Mouse (Mus musculus) granulocyte monocyte progenitor cell, adult 5-6 weeks (primary cell): ENCODE results near the gene Cpb2. TPM values are rescaled to one million over a fixed set of nuclear protein-coding genes. Genes with fewer than 3 reads are reported as not detected.
A peak's percentile ranks its signal among the peaks of the same experiment; 100 is the strongest.

Experiments used
- ATAC-seq: replicated peaks from 2 replicates; pipeline ENCODE4 v1.8.0; 2016; ENCODE audit warnings: mild to moderate bottlenecking, moderate TSS enrichment, inconsistent platforms; ENCODE audit not compliant: poor library complexity, severe bottlenecking
- total RNA-seq, 2 experiments: library from RNA; stranded (forward) in 1 of 2; stranded (reverse) in 1 of 2; fragments of 200-712, 200-1000 nt in 1 of 2; fragments of >200 nt in 1 of 2; fragmentation: Nextera tagmentation in 1 of 2; gene quantifications; 2 replicates each; pipeline ENCODE4 v1.2.3; 2014 to 2017

The Cpb2 gene
- total RNA-seq, 2 experiments from 2014 or later: not detected

DNA sequence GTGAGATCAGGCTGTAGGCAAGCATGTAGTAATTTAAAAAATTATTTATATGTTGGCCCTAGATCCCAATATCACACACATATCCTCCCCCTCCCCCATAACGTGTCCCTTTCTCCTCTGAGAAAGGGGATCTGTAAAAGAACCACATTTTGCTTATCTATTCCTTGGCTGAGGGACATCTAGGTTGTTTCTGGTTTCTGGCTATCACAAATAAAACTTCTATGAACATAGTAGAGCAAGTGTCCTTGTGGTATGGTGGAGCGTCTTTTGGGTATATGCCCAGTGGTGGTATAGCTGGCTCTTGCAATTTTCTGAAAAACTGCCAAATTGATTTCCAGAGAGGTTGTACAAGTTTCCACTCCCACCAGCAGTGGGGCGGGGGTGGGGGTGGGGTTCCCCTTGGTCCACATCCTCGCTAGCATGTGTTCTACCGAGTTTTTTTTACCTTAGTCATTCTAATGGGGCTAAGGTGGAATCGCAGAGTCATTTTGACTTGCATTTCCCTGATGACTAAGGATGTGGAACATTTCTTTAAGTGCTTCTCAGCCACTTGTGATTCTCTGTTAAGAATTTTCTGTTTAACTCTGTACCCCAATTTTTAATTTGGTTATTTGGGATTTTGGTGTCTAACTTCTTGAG lies 3.9 kb upstream of the Cpb2 start:
- peak; percentile 53 for ATAC-seq

- no peak for ATAC-seq
Measured at GRCm38 (mm10) chr14:75246024-75247000, 4.2 kb downstream of the Cpb2 start.

DNA sequence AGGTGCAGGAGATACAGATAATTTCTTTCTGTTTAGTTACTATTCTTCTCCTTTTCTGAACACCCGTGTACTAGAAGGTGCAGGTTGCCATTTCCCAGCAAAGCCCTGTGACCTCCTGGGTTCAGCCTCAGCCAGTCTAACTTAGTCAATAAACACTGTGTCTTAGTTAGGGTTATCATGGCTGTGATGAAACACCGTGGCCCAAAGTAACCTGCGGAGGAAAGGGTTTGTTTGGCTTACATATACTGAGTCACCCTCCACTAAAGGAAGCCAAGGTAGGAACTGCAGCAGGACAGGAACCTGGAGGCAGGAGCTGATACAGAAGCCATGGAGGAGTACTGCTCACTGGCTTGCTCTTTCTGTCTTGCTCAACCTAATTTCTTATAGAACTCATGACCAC lies 8.3 kb downstream of the Cpb2 start:
- no peak for ATAC-seq

GRCm38 (mm10) chr14:75256521-75256920 lies 14.4 kb downstream of the Cpb2 start:
- peak; percentile 77 for ATAC-seq

GRCm38 (mm10) chr14:75269531-75269930 lies 27.4 kb downstream of the Cpb2 start:
- ATAC-seq: no peak

GRCm38 (mm10) chr14:75279716-75280115 lies 37.6 kb downstream of the Cpb2 start:
- no peak for ATAC-seq

DNA sequence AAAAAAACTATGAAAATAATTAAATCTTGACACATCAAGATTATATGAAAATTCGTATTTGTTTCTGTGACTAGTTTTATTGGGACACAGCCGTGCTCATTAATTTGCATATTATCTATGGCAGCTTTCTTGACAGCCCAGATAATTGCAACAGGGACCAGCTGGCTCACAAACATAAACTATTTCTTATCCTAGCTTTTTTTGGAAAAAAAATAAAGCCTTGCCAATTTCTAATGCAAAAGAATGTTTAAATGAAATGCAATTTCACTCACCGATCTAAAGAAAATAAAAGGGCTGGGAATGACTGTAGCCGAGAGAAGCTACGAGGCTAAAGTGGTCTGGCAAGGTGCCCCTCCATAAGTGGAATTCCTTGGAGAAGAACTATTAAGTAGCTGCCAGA lies 38.3 kb downstream of the Cpb2 start:
- ATAC-seq: no peak

DNA sequence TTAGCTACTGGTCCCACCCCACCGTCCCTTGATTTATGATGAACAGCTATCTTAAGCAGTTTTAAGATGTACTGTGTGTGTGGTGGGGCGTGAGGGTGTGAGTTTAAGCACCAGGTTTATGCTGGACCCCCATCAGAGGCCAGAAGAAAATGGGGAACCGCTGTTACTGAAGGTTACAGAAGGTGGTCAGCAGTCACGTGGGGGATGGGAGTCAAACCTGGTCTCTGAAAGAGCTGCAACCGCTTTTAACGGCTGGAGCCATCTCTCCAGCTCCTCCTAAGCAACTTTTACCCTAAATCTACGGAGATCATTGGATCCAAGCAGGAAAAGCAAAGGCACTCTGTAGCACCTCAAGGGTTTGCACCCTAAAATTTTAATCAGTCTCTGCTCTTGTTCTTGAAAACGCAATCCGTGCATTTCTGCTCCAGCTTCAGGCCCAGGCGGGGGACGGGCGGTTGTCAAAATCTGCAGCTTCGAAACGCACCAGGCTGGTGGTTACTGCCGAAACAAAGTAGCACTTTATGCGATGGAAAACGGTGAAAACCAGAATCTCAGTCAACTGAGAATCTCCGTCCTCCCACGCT lies 41.6 kb downstream of the Cpb2 start:
- peak; percentile 54 for ATAC-seq

DNA sequence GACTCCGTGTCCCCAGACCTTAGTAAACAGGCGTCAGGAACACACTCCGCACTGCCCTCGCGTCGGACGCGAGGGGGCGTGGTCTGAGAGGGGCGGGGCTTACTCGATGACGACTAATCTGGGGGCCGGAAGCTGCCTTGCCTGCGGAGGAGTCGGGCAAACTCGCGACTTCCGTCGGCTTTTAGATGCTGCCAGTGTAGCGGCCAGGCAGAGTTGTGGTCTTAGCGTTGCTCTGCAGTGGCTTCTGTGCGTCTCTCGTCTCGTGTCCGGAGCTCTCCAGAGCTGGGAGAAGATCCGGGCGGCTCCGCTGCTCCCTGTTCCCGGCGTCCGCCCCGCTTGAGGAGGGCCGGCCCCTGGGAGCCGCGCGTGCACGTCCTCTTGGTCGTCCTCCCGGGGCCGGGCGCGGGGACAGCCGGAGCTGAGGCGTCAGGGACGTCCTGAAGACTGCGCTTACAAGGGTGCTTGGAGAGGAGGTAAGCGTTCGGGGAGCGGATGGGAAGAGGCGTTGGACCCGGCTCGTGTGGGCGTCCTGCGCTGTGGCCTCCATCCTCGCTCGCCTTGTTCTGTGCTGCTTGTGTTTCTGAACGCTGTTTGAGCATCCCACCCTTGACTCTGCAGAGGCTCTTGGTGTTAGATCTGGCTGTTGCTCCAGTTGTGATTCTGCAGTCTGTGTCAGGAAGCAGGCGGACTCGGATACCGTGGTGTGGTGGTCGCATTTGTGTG lies 42.3 kb downstream of the Cpb2 start, which contains the start of gene Zc3h13:
Zc3h13 (plus strand) TSS at position 181 of the 723 bp plus-strand sequence.
- peak; percentile 96 for ATAC-seq

DNA sequence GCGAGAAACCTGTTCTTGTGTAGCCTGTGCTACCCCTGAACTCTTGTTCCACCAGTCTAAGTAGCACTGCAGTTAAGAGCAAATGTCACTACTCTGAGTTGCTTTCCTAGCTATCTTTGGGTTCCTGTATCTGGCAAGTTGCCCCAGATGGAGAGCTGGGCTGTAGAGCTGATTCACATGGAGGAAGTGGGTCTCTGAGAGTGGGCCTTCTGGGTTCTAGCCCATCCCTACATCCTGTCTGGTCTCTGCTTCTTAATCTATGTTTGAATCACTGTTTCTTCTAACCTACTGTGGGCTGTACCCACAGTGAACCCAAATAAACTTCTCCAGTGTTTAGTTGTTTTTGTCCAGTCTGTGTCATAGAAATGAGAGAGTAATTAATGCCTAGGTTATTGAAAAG lies 59.0 kb downstream of the Cpb2 start:
- ATAC-seq: no peak

GRCm38 (mm10) chr14:75303807-75304206 lies 61.7 kb downstream of the Cpb2 start:
- no peak for ATAC-seq

- ATAC-seq: no peak
Measured at GRCm38 (mm10) chr14:75307855-75308254, 65.8 kb downstream of the Cpb2 start.

GRCm38 (mm10) chr14:75309336-75309992 lies 67.4 kb downstream of the Cpb2 start:
- ATAC-seq: no peak

DNA sequence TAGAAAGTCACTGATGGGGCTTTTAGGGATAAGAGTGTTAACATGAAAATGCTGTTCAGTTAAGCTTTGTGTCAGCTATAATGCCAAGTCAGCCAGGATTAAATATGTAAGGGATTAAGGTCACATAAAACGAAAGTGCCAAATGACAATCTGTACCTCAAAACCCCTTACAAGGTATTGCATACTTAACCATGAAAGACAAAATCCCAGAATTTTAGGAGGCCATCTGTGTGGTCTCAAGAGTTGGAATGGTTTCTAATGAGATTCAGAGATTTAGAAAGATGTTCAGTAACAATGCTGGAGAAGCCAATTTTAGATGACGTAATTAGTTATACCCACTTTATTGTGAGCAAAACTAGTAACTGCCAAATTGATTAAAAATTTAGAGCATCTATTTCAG lies 72.4 kb downstream of the Cpb2 start:
- ATAC-seq: no peak

- peak; percentile 52 for ATAC-seq
Measured at GRCm38 (mm10) chr14:75318736-75319135, 76.6 kb downstream of the Cpb2 start.

DNA sequence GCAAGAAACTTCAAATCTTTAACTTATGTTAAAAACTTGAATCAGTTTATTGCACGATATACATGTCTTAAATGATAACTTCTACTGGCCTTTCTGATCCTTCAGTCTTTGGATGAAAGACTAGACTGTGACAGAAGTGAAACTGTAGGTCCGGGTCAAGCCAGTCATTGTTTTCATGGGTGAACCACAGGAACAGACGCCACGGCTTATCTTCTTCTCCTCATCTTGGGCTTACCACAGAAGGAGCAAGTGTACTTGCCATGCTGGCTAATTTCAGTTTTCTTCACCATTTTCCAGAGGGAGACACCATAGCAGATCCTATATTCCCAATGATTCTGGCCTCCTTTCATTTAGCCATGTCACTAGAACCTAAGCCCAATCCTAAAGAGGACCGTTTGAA lies 78.2 kb downstream of the Cpb2 start:
- ATAC-seq: peak; percentile 53; the same call in 1 of the 2 replicates

- no peak for ATAC-seq
Measured at GRCm38 (mm10) chr14:75323354-75323753, 81.3 kb downstream of the Cpb2 start.

DNA sequence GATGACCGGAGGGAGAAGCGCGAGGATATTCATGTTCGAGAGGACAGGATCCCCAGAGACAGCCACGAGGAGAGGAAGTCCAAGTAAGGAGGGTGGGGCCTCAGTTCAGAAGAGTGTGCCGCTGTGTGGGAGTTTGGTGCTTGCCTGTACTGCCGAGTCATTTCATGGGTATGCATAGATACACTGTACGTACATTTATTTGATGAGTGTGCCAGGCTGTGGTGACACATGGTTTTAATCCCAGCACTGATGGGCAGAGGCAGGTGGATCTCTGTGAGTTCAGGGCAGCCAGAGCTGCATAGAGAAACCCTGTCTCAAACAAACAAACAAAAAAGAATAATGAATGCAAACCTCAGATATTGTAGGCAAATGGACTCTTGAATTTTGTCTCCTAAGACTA lies 86.0 kb downstream of the Cpb2 start:
- no peak for ATAC-seq

DNA sequence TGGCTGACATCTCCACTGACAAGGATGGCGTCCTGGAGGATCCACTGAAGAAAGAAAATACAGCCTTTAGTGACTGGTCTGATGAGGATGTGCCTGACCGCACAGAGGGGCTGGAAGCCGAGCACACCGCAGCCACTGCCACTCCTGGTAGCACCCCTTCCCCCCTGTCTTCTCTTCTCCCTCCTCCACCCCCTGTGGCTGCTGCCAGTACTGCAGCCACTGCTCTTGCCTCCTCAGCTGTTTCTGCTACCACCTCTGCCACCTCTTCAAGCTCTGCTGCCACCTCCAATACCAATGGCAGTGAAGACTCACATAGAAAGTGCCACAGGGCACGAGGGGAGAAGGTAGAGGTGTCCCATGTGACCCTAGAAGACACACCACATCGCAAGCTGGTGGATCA lies 88.5 kb downstream of the Cpb2 start:
- peak; percentile 69 for ATAC-seq
